Mouse (Mus musculus) G1E (cell line): ENCODE measurements around the gene Phlpp1.

Experiments used
- CTCF ChIP-seq: IDR thresholded peaks from 2 replicates; pipeline ENCODE4 v1.5.1; 2012; ENCODE audit warnings: low read depth, low read length, inconsistent platforms, mixed read lengths
- GATA1 ChIP-seq: IDR thresholded peaks from 2 replicates; pipeline ENCODE4 v1.6.1; 2012; ENCODE audit warnings: borderline replicate concordance, low read length, inconsistent platforms, mixed read lengths

GRCm38 (mm10) chr1:106318341-106318740 lies 146.8 kb downstream of the Phlpp1 start:
- no peak for TF ChIP-seq CTCF
- no peak for TF ChIP-seq GATA1
